8 mouse cellular contexts compared by ENCODE assay signal in the genomic region with DNA sequence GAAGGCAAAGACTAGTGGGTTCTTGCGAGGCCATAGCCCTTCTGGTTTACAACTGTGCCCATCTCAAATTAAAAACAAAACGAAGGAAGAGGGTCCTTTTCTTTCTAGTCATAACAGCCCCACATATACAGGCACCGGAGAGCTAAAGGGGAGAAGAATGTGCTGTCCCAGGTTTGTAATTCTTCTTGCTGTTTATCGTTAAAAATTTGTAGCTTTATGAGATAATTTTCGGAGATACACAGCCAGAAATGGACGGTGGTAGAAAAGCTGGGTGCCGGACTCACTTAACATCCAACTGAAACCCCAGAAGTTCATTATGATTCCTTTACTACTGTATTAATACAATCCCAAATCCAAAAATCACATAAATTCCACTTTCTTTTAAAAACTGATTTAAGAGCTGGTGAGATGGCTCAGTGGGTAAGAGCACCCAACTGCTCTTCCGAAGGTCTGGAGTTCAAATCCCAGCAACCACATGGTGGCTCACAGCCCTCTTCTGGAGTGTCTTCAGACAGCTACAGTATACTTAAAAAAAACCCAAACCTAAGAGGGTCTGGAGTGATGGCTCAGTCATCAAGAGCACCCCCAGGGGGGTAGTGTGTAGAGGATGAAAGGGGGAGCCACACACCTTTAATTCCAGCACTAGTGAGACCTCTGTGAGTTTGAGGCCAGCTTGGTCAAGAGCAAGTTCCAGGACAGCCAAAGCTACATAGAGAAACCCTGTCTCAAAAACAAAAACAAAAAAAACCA. TPM values are rescaled to one million over a fixed set of nuclear protein-coding genes. Genes with fewer than 3 reads are reported as not detected.
DNase-seq lines count a peak whose midpoint lies in the region; ATAC-seq and TF ChIP-seq lines count a peak whose summit lies in the region.

No protein-coding gene starts in this region.

- no peak for TF ChIP-seq POLR2A in cortical plate, adult 2 months (IDR thresholded peaks at IDR 0.05; ENCODE audit: extremely low read depth, insufficient read depth, low read length)

- H3K36me3 ChIP-seq in hindbrain, postnatal 0 days (ENCODE audit: insufficient read depth, low read length), result no peaks in the 10 kb centered on the region
- H3K36me3 ChIP-seq in neural tube, embryonic 12.5 days, result peaks cover 14% of the 10 kb centered on the region

- no peak for DNase-seq in left cerebral cortex, adult 2 months (ENCODE audit: extremely low spot score in 1 of 2, low spot score in 2 of 2)
- no peak for DNase-seq in left cerebral cortex, adult 8-10 months (ENCODE audit: low spot score in 2 of 2)
- DNase-seq in hindbrain, postnatal 0 days (ENCODE audit: low spot score), result no peak
- DNase-seq in right cerebral cortex, postnatal 14 days, result no peak
- DNase-seq in urinary bladder, postnatal 10 days (ENCODE audit: low spot score), result no peak
- DNase-seq in urinary bladder, adult 2 months (ENCODE audit: low spot score), result no peak

- peak overlapping the region; percentile 80 for H3K4me2 ChIP-seq in hindbrain, postnatal 0 days (ENCODE audit: low read depth, low read length)
- H3K4me2 ChIP-seq in neural tube, embryonic 12.5 days (replicated peaks), result peak overlapping the region; percentile 53

- ATAC-seq in hindbrain, postnatal 0 days, result no peak
- ATAC-seq in neural tube, embryonic 12.5 days (ENCODE audit: low FRiP score, low read depth), result no peak

- H3K27me3 ChIP-seq in hindbrain, postnatal 0 days (ENCODE audit: insufficient read depth, low read length), result no peaks in the 10 kb centered on the region
- H3K27me3 ChIP-seq in neural tube, embryonic 12.5 days (replicated peaks), result no peaks in the 10 kb centered on the region

- 0 out of 2 replicates have a peak, but pooled peaks cover 2% of the 10 kb centered on the region for H3K4me1 ChIP-seq in cortical plate, adult 2 months (ENCODE audit: control insufficient read depth, insufficient read depth, low read length)
- peaks cover 5% of the 10 kb centered on the region; the same call in 1 of the 2 replicates for H3K4me1 ChIP-seq in hindbrain, postnatal 0 days (ENCODE audit: insufficient read depth, low read length)
- H3K4me1 ChIP-seq in neural tube, embryonic 12.5 days, result peaks cover 14% of the 10 kb centered on the region

- 24% methylated on average over 8 of the region's 8 CpGs for WGBS in hindbrain, postnatal 0 days
- WGBS in neural tube, embryonic 12.5 days, result 34% methylated on average over 8 of the region's 8 CpGs

- H3K9me3 ChIP-seq in hindbrain, postnatal 0 days (ENCODE audit: low read length), result 0 out of 2 replicates have a peak, but pooled peaks cover under 1% of the 10 kb centered on the region
- peaks cover 13% of the 10 kb centered on the region for H3K9me3 ChIP-seq in neural tube, embryonic 12.5 days

- intact Hi-C loops in left cerebral cortex, adult 2 months (cut with DNase I), result no loop called here

- no peak for TF ChIP-seq CTCF in left cerebral cortex, adult 2 months (IDR thresholded peaks at IDR 0.05)
- no peak for TF ChIP-seq CTCF in cortical plate, adult 2 months (IDR thresholded peaks at IDR 0.05; ENCODE audit: extremely low read depth, insufficient read depth, low read length)
- no peak for TF ChIP-seq CTCF in hindbrain, postnatal 0 days (IDR thresholded peaks at IDR 0.05; ENCODE audit: low read depth)

- peak overlapping the region; percentile 83 for H3K27ac ChIP-seq in left cerebral cortex, adult 2 months
- no peak overlapping the region for H3K27ac ChIP-seq in cortical plate, adult 2 months (ENCODE audit: insufficient read depth, low read length)
- H3K27ac ChIP-seq in hindbrain, postnatal 0 days, result peak overlapping the region; percentile 85
- H3K27ac ChIP-seq in neural tube, embryonic 12.5 days, result no peak overlapping the region

- peak overlapping the region; percentile 67 for H3K9ac ChIP-seq in hindbrain, postnatal 0 days (replicated peaks; ENCODE audit: low read length)
- peak overlapping the region; percentile 67 for H3K9ac ChIP-seq in neural tube, embryonic 12.5 days

- peak overlapping the region; percentile 83 for H3K4me3 ChIP-seq in left cerebral cortex, adult 2 months
- H3K4me3 ChIP-seq in cortical plate, adult 2 months (ENCODE audit: insufficient read depth, low read length), result peak overlapping the region; percentile 41
- peak overlapping the region; percentile 63 for H3K4me3 ChIP-seq in hindbrain, postnatal 0 days (ENCODE audit: low read length)
- H3K4me3 ChIP-seq in neural tube, embryonic 12.5 days, result peak overlapping the region; percentile 50

RNA-seq across cellular contexts. Expression of a gene that starts 3.9 kb away (rescaled TPM):
- total RNA-seq in left cerebral cortex, adult 2 months (2021), result 10 to 100 TPM; 13.8 to 15.8 TPM
- total RNA-seq in left cerebral cortex, adult 8-10 months (2022), result 10 to 100 TPM; 15.5 to 19.7 (median 17.9) TPM
- 29.5 and 30.3 TPM in 2 replicates for polyA plus RNA-seq in cortical plate, adult 2 months (2012; rRNA removed)
- total RNA-seq in hindbrain, postnatal 0 days (2014; rRNA removed), result 38.3 and 47.8 TPM in 2 replicates
- polyA plus RNA-seq in hindbrain, postnatal 0 days (2015; fragmentation: Nextera tagmentation; extraction: Ambion mirVana), result 51.7 and 52.0 TPM in 2 replicates
- polyA plus RNA-seq in neural tube, embryonic 12.5 days (2016; fragmentation: Nextera tagmentation; extraction: Ambion mirVana), result 64.1 and 64.5 TPM in 2 replicates
- polyA plus RNA-seq in urinary bladder, adult 2 months (2012; rRNA removed), result 34.3 and 41.4 TPM in 2 replicates

RNA-seq across cellular contexts. Expression of a gene that starts 4.1 kb away (rescaled TPM):
- 10 to 100 TPM; 31.3 to 39.4 TPM for total RNA-seq in left cerebral cortex, adult 2 months (2021)
- 10 to 100 TPM; 29.7 to 36.0 (median 33.1) TPM for total RNA-seq in left cerebral cortex, adult 8-10 months (2022)
- 24.1 and 25.8 TPM in 2 replicates for polyA plus RNA-seq in cortical plate, adult 2 months (2012; rRNA removed)
- total RNA-seq in hindbrain, postnatal 0 days (2014; rRNA removed), result 21.5 and 30.7 TPM in 2 replicates
- 41.3 and 47.7 TPM in 2 replicates for polyA plus RNA-seq in hindbrain, postnatal 0 days (2015; fragmentation: Nextera tagmentation; extraction: Ambion mirVana)
- polyA plus RNA-seq in neural tube, embryonic 12.5 days (2016; fragmentation: Nextera tagmentation; extraction: Ambion mirVana), result 77.3 and 80.3 TPM in 2 replicates
- polyA plus RNA-seq in urinary bladder, adult 2 months (2012; rRNA removed), result 25.4 TPM in 2 replicates

RNA-seq across cellular contexts. Expression of a gene that starts 24.0 kb away (rescaled TPM):
- total RNA-seq in left cerebral cortex, adult 2 months (2021), result 1 to 10 TPM; 4.7 to 6.0 TPM
- 10 to 100 TPM in 2 of 4 experiments, 1 to 10 TPM in 2; 3.4 to 11.1 (median 7.3) TPM for total RNA-seq in left cerebral cortex, adult 8-10 months (2022)
- polyA plus RNA-seq in cortical plate, adult 2 months (2012; rRNA removed), result 8.4 and 8.5 TPM in 2 replicates
- total RNA-seq in hindbrain, postnatal 0 days (2014; rRNA removed), result 0.25 and 0.63 TPM in 2 replicates
- polyA plus RNA-seq in hindbrain, postnatal 0 days (2015; fragmentation: Nextera tagmentation; extraction: Ambion mirVana), result 6.7 and 6.9 TPM in 2 replicates
- 5.2 and 7.7 TPM in 2 replicates for polyA plus RNA-seq in neural tube, embryonic 12.5 days (2016; fragmentation: Nextera tagmentation; extraction: Ambion mirVana)
- polyA plus RNA-seq in urinary bladder, adult 2 months (2012; rRNA removed), result 21.8 and 33.6 TPM in 2 replicates

Comparison
In these comparisons a context has a peak if more than half of its experiments do, and no peak if none do; other contexts are left out.
1. H3K27ac ChIP-seq: peak in left cerebral cortex, adult 2 months (single experiment) and hindbrain, postnatal 0 days (single experiment); none in cortical plate, adult 2 months (single experiment) and neural tube, embryonic 12.5 days (single experiment).
2. Peak in every context shown above with its lines, with median percentiles within 50 percentile points of each other: H3K4me3 ChIP-seq.